Mouse (Mus musculus): Measurements from ENCODE around the gene Tmem184a. TPM values are rescaled to one million over a fixed set of nuclear protein-coding genes. Genes with fewer than 3 reads are reported as not detected.
A peak's percentile ranks its signal among the peaks of the same experiment; 100 is the strongest.

Tmem184a gene
- polyA plus RNA-seq, 2 experiments: 5.9 to 6.1 TPM

GRCm38 (mm10) chr5:139826357-139827055 is 6.8 kb upstream of the Tmem184a start, which contains the start of the genes Gm26938 and Psmg3:
Gene Gm26938, minus strand, starts transcription at chr5:139826407.
Gene Psmg3, minus strand, starts transcription at chr5:139826885.
- Histone ChIP-seq H3K27ac (replicated peaks; ENCODE audit: low read depth, low read length) (peak within 1 kb of the TSS; percentile 76), H3K9ac (ENCODE audit: low read depth, low read length, severe bottlenecking) (peak within 1 kb of the TSS; percentile 84), H3K4me2 (replicated peaks; ENCODE audit: low read depth, low read length, severe bottlenecking) (peak within 1 kb of the TSS; percentile 94), H3K4me3 (replicated peaks; ENCODE audit: low read length) (peak within 1 kb of the TSS; percentile 82), H3K36me3 (ENCODE audit: control insufficient read depth, insufficient read depth, low read length) (peaks cover 28% of the 10 kb centered on the region), H3K27me3 (ENCODE audit: control insufficient read depth, insufficient read depth, low read length) (no peaks in the 10 kb centered on the region), H3K9me3 (ENCODE audit: control insufficient read depth, low read length) (no peaks in the 10 kb centered on the region), H3K4me1 (ENCODE audit: control insufficient read depth, insufficient read depth, low read length) (peaks cover 11% of the 10 kb centered on the region; the same call in 1 of the 2 replicates)
- peak; percentile 47; the same call in 1 of the 2 replicates for TF ChIP-seq POLR2A (IDR thresholded peaks at IDR 0.05; ENCODE audit: borderline replicate concordance, extremely low read depth, insufficient read depth, insufficient read length)
- DNase-seq (ENCODE audit: low spot score) (peak; percentile 87), ATAC-seq (ENCODE audit: low FRiP score, low read depth) (peak; percentile 88)
- under 1% methylated on average over 43 of the region's 43 CpGs for WGBS

- H3K4me3 ChIP-seq (replicated peaks; ENCODE audit: low read length): peak overlapping the region; percentile 82
- H3K36me3 ChIP-seq (ENCODE audit: control insufficient read depth, insufficient read depth, low read length): peaks cover 28% of the 10 kb centered on the region
- H3K4me2 ChIP-seq (replicated peaks; ENCODE audit: low read depth, low read length, severe bottlenecking): peak overlapping the region; percentile 94
- DNase-seq (ENCODE audit: low spot score) (no peak), ATAC-seq (ENCODE audit: low FRiP score, low read depth) (no peak)
- H3K9ac ChIP-seq (ENCODE audit: low read depth, low read length, severe bottlenecking): peak overlapping the region; percentile 84
- no peaks in the 10 kb centered on the region for H3K9me3 ChIP-seq (ENCODE audit: control insufficient read depth, low read length)
- no peak overlapping the region for H3K27ac ChIP-seq (replicated peaks; ENCODE audit: low read depth, low read length)
- peaks cover 11% of the 10 kb centered on the region; the same call in 1 of the 2 replicates for H3K4me1 ChIP-seq (ENCODE audit: control insufficient read depth, insufficient read depth, low read length)
- no peaks in the 10 kb centered on the region for H3K27me3 ChIP-seq (ENCODE audit: control insufficient read depth, insufficient read depth, low read length)
- no peak for TF ChIP-seq POLR2A (IDR thresholded peaks at IDR 0.05; ENCODE audit: borderline replicate concordance, extremely low read depth, insufficient read depth, insufficient read length)
- WGBS: 30% methylated on average over 11 of the region's 11 CpGs
These were observed 6.2 kb upstream of the Tmem184a start for GRCm38 (mm10) chr5:139825947-139826346.

- no peak for TF ChIP-seq POLR2A (IDR thresholded peaks at IDR 0.05; ENCODE audit: borderline replicate concordance, extremely low read depth, insufficient read depth, insufficient read length)
- no peak for ATAC-seq (ENCODE audit: low FRiP score, low read depth)
These were observed 4.8 kb upstream of the Tmem184a start for GRCm38 (mm10) chr5:139824531-139824930.

GRCm38 (mm10) chr5:139821466-139822459 is 2.0 kb upstream of the Tmem184a start:
- Histone ChIP-seq H3K36me3 (ENCODE audit: control insufficient read depth, insufficient read depth, low read length) (peaks cover 28% of the 10 kb centered on the region), H3K9ac (ENCODE audit: low read depth, low read length, severe bottlenecking) (no peak overlapping the region), H3K4me3 (replicated peaks; ENCODE audit: low read length) (no peak overlapping the region), H3K4me1 (ENCODE audit: control insufficient read depth, insufficient read depth, low read length) (peaks cover 11% of the 10 kb centered on the region; the same call in 1 of the 2 replicates), H3K9me3 (ENCODE audit: control insufficient read depth, low read length) (no peaks in the 10 kb centered on the region), H3K4me2 (replicated peaks; ENCODE audit: low read depth, low read length, severe bottlenecking) (no peak overlapping the region), H3K27me3 (ENCODE audit: control insufficient read depth, insufficient read depth, low read length) (no peaks in the 10 kb centered on the region), H3K27ac (replicated peaks; ENCODE audit: low read depth, low read length) (no peak overlapping the region)
- no peak for TF ChIP-seq POLR2A (IDR thresholded peaks at IDR 0.05; ENCODE audit: borderline replicate concordance, extremely low read depth, insufficient read depth, insufficient read length)
- ATAC-seq (ENCODE audit: low FRiP score, low read depth) (peak; percentile 71), DNase-seq (ENCODE audit: low spot score) (peak; percentile 39)
- 38% methylated on average over 12 of the region's 12 CpGs for WGBS

More at GRCm38 (mm10) chr5:139824531-139824930, 4.8 kb upstream of the Tmem184a start:
- Histone ChIP-seq H3K9ac (ENCODE audit: low read depth, low read length, severe bottlenecking) (no peak overlapping the region), H3K27ac (replicated peaks; ENCODE audit: low read depth, low read length) (no peak overlapping the region), H3K4me2 (replicated peaks; ENCODE audit: low read depth, low read length, severe bottlenecking) (no peak overlapping the region), H3K27me3 (ENCODE audit: control insufficient read depth, insufficient read depth, low read length) (no peaks in the 10 kb centered on the region), H3K36me3 (ENCODE audit: control insufficient read depth, insufficient read depth, low read length) (peaks cover 28% of the 10 kb centered on the region), H3K4me3 (replicated peaks; ENCODE audit: low read length) (no peak overlapping the region), H3K9me3 (ENCODE audit: control insufficient read depth, low read length) (no peaks in the 10 kb centered on the region), H3K4me1 (ENCODE audit: control insufficient read depth, insufficient read depth, low read length) (peaks cover 11% of the 10 kb centered on the region; the same call in 1 of the 2 replicates)
- WGBS: 90% methylated on average over 10 of the region's 10 CpGs
- DNase-seq (ENCODE audit: low spot score): no peak

GRCm38 (mm10) chr5:139818801-139819200 is 916 bp downstream of the Tmem184a start:
- no peak for ATAC-seq (ENCODE audit: low FRiP score, low read depth)
- no peak for DNase-seq (ENCODE audit: low spot score)
- peaks cover 8% of the 10 kb centered on the region; the same call in 1 of the 2 replicates for H3K27me3 ChIP-seq (ENCODE audit: control insufficient read depth, insufficient read depth, low read length)
- TF ChIP-seq POLR2A (IDR thresholded peaks at IDR 0.05; ENCODE audit: borderline replicate concordance, extremely low read depth, insufficient read depth, insufficient read length): no peak
- H3K4me1 ChIP-seq (ENCODE audit: control insufficient read depth, insufficient read depth, low read length): no peaks in the 10 kb centered on the region
- no peaks in the 10 kb centered on the region for H3K9me3 ChIP-seq (ENCODE audit: control insufficient read depth, low read length)
- no peak overlapping the region for H3K27ac ChIP-seq (replicated peaks; ENCODE audit: low read depth, low read length)
- no peak overlapping the region for H3K9ac ChIP-seq (ENCODE audit: low read depth, low read length, severe bottlenecking)
- 49% methylated on average over 4 of the region's 4 CpGs for WGBS
- no peak overlapping the region for H3K4me2 ChIP-seq (replicated peaks; ENCODE audit: low read depth, low read length, severe bottlenecking)
- H3K4me3 ChIP-seq (replicated peaks; ENCODE audit: low read length): no peak overlapping the region
- peaks cover 23% of the 10 kb centered on the region for H3K36me3 ChIP-seq (ENCODE audit: control insufficient read depth, insufficient read depth, low read length)
